Mouse (Mus musculus) spleen, postnatal 10 days (tissue): ENCODE measurements around the gene Smim6.

Experiments used
- DNase-seq, 2 experiments: peaks; one replicate each; pipeline ENCODE4 v3.0.0; 2021 to 2022; ENCODE audit warnings: low spot score in 2 of 2

The Smim6 gene

GRCm38 (mm10) chr11:115933747-115934110 lies 21.9 kb downstream of the Smim6 start:
- DNase-seq, result no peak

DNA sequence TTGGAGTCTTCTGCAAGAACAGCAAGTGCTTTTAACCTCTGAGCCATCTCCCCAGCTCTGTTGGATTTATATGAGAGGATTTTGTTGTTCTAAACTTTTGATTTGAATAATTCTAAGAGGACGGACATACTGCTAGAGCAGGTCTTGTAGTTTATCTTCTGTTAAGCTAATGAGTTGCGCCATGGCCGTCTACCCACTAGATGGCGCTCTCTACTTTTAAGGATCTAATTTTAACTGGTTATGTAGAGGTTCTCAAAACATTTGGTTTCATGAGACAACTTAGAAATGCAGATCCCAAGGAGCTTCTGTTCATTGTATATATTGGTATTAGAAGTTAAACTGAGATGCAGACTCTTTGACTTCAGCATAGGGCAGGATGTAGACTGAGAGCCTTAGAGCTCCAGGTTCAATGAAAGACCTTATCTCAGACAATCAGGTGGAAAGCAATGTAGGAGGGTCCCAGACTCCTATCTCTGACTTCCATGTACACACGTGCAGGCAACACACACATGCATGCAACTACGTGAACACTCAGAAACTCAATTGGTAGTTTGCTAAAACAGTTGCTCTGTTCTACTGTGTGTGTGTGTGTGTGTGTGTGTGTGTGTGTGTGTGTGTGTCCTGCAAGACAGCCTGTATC lies 28.0 kb downstream of the Smim6 start:
- DNase-seq, result peak; percentile 48 to 76

DNA sequence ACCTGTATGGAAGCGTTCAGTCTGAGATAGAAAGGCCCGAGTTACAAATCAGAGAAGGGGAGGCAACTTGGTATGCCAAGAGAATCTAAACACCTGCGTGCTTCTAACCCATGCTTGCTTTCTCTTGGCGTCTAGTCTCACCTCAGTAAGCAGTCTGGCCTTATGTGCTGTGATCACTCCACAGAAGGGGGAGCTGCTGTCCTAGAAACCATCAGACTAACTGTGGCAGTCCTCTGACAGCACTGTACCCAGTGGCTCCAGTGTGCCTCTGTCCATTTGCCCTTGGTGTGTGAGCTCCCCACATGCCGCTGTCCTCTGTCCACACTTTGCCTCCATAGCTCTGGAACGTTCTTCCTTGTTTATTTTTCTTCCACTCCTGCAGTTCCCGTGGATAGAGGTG lies 30.2 kb downstream of the Smim6 start:
- no peak for DNase-seq

GRCm38 (mm10) chr11:115945247-115945646 lies 33.4 kb downstream of the Smim6 start:
- no peak for DNase-seq

GRCm38 (mm10) chr11:115946221-115946828 lies 34.5 kb downstream of the Smim6 start:
- no peak for DNase-seq

GRCm38 (mm10) chr11:115948316-115948715 lies 36.5 kb downstream of the Smim6 start:
- no peak for DNase-seq

GRCm38 (mm10) chr11:115950719-115951118 lies 38.9 kb downstream of the Smim6 start:
- DNase-seq, result no peak

DNA sequence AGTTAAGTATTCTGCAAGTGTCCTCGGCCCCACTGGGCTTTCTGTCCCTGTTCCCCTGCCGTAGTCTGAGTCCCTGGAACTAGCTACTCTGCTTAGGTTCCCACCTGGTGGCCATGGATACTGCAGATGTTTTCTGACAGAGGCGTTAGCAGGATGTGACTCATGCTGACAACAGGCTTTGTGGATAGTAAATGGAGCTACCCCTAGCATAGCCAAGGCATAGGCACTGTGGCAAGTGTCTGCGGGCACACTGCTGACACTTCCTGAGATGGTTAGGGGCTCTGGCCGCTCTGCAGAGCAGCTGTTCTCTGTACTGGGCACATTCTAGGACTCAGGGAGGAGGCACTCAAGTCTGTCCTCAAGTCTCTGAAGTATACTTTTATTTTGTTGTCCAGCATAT lies 42.9 kb downstream of the Smim6 start:
- DNase-seq, result no peak

DNA sequence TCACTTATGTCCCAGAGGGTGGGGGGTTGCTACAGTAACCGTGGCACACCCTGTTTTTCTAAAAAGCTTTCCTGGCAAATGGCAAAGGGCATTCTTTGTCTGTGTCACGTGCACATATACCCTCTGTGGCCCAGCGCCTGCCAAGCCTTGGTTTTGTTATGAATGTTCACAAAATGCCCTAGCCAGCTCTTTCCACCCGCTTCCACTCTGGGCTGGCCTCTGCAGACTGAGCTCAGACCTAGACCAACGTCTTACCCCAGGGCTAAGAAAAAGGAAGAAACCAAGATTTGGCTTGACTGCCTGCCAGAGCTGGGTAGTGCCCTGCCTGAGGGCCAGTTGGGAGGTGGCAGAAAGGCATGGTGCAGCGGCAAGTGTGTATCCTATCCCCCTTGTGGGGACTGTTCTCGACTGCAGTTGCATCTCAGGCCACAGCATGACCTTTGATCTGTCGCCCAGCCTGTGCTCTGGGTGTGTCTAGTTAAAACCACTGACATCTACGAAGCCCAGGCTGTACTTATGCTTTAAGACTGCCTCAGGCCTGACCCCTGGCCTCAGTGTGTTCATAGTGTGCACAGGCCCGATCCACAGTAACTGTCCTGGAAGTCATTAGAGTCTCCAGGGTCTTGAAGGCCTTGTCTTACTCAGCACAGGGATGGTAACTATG lies 43.5 kb downstream of the Smim6 start:
- no peak for DNase-seq

- DNase-seq, result no peak
Observed at GRCm38 (mm10) chr11:115956453-115956852, 44.6 kb downstream of the Smim6 start.

DNA sequence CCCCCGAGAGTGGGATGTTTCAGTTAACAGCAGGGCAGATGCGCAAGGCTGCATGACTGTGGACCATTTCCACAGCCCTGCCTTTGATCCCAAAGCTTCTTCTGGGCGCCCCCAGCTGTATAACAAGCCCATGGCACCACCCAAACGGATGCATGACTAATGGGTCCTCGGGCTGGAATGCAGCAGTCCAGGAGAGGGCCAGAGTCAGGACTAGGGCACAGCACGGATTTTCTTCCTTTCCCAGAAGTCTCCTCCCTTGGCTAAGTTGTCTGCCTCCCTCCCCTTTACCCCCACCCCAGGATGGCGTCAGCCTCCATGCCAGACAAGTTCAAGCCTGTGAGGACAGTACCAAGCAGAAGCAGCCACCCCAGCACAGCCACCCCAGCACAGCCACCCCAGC lies 46.2 kb downstream of the Smim6 start:
- no peak for DNase-seq

DNA sequence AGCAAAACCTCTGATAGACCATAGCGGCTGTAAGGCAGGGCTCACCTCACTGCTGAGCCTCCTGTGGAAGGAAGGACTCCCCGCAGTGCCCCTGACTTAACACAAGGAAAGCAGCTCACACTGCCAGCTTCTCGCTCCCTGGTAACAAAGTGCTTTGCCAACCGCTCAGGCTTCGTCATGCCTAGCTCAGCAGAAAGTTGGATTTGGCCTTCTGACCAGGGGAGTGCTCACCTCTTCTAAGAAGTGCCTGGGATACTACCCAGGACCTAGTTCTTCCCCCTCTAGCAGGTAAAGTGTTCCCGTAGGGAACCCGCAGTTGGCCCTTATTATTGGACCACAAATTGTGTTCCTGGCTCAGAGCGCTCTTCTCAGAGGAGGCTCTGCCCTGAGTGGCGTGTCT lies 47.2 kb downstream of the Smim6 start:
- no peak for DNase-seq

DNA sequence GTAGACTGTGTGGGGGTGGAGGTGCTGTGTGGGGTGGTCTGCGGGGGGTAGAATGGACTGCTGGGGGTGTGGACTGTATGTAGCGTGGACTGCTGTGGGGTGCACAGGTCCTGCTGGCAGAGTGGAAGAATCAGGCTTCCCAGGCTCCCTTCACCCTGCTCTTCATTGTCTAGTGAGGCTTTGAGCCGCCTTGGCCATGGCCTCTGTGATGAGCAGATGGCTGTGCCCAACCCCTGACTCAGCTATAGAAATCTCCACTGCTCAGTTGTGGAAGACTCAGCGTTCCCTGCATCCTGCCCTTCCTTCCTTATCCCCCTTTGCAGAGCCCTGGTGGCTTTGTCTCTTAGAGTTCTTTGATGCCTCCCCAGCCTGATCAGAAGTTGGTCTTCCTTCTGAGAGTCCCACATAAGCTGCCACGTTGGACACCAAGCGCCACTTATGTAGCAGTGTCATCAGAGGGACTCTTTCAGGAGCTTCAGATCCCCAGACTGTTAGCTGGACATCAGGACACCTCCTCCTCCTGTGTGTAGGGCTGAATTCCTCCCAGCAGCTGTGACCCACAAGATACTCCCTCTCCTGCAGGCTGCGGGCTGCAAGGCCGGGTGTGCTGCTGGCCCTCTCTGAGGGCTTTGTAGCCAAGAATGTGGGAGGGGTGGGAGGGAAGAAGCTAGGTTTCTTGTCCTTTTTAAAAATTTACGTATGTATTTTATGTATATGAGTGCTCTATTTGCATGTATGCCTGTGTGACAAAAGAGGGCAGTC lies 51.0 kb downstream of the Smim6 start:
- DNase-seq, result no peak
